Mouse (Mus musculus) erythroblast, embryonic 14.5 days (primary cell): ENCODE measurements at regions not wholly inside any gene's neighbourhood (a gene's known extent, or its start where the extent isn't known, plus 50 kb on each side); places are given as distances from the start of the nearest gene placed in this dataset.

Experiments used
- GATA1 ChIP-seq: IDR thresholded peaks from 2 replicates; pipeline ENCODE4 v1.6.1; 2012; ENCODE audit warnings: low read length, inconsistent platforms, mixed read lengths
- TAL1 ChIP-seq: IDR thresholded peaks from 3 replicates; pipeline ENCODE4 v1.6.1; 2012; ENCODE audit warnings: low read length, inconsistent platforms, mixed read lengths

GRCm38 (mm10) chr6:143547406-143547903, 380.4 kb downstream of the Etnk1 start:
- TF ChIP-seq GATA1, result no peak
- TF ChIP-seq TAL1, result no peak
